Mouse (Mus musculus) retina, embryonic 14.5 days (tissue): ENCODE results near the gene Csmd2.
A peak's percentile ranks its signal among the peaks of the same experiment; 100 is the strongest.

Experiments used
- DNase-seq: peaks from one replicate; pipeline ENCODE4 v3.0.0-alpha.2; 2015; ENCODE audit warnings: low spot score

Gene Csmd2

GRCm38 (mm10) chr4:127987784-127988455, at the start of gene Csmd2:
Gene Csmd2 (plus strand): TSS chr4:127987857.
- peak; percentile 75 for DNase-seq

GRCm38 (mm10) chr4:127947696-127948095, 40.0 kb upstream of the Csmd2 start:
- no peak for DNase-seq

GRCm38 (mm10) chr4:127953006-127953710, 34.5 kb upstream of the Csmd2 start:
- no peak for DNase-seq

GRCm38 (mm10) chr4:127969101-127969500, 18.6 kb upstream of the Csmd2 start:
- no peak for DNase-seq

- DNase-seq = peak; percentile 71
These were observed 17.6 kb upstream of the Csmd2 start for GRCm38 (mm10) chr4:127970018-127970421.

GRCm38 (mm10) chr4:127970901-127971868, 16.5 kb upstream of the Csmd2 start, which contains the start of gene CK137956:
Gene CK137956 (minus strand): TSS chr4:127970951.
- DNase-seq = peak; percentile 51

- no peak for DNase-seq
These were observed 14.7 kb upstream of the Csmd2 start for GRCm38 (mm10) chr4:127972976-127973375.

- no peak for DNase-seq
These were observed 6.5 kb upstream of the Csmd2 start for GRCm38 (mm10) chr4:127981125-127981524.

- no peak for DNase-seq
These were observed 3.2 kb upstream of the Csmd2 start for GRCm38 (mm10) chr4:127984426-127984825.

- peak; percentile 5 for DNase-seq
These were observed 1.8 kb upstream of the Csmd2 start for GRCm38 (mm10) chr4:127985874-127986273.

GRCm38 (mm10) chr4:127986491-127987075, 1.1 kb upstream of the Csmd2 start:
- DNase-seq = peak; percentile 51

- peak; percentile 8 for DNase-seq
These were observed 387 bp upstream of the Csmd2 start for GRCm38 (mm10) chr4:127987270-127987669.

- DNase-seq = peak; percentile 35
These were observed 996 bp downstream of the Csmd2 start for GRCm38 (mm10) chr4:127988526-127989180.

GRCm38 (mm10) chr4:127989347-127989995, 1.8 kb downstream of the Csmd2 start:
- peak; percentile 60 for DNase-seq

- no peak for DNase-seq
These were observed 11.6 kb downstream of the Csmd2 start for GRCm38 (mm10) chr4:127999281-127999680.

- DNase-seq = no peak
These were observed 15.0 kb downstream of the Csmd2 start for GRCm38 (mm10) chr4:128002638-128003101.

GRCm38 (mm10) chr4:128004797-128005452, 17.3 kb downstream of the Csmd2 start:
- DNase-seq = no peak

- DNase-seq = no peak
These were observed 31.8 kb downstream of the Csmd2 start for GRCm38 (mm10) chr4:128019465-128019864.

- DNase-seq = no peak
These were observed 40.6 kb downstream of the Csmd2 start for GRCm38 (mm10) chr4:128028294-128028693.

- DNase-seq = no peak
These were observed 54.2 kb downstream of the Csmd2 start for GRCm38 (mm10) chr4:128041901-128042300.
